Mouse (Mus musculus): ENCODE measurements around the gene Asap2. TPM values are rescaled to one million over a fixed set of nuclear protein-coding genes. Genes with fewer than 3 reads are reported as not detected.

Asap2 gene
- polyA plus RNA-seq, 1 experiment = 0.77 TPM

GRCm38 (mm10) chr12:21274446-21274845, 284.2 kb downstream of the Asap2 start:
- Histone ChIP-seq H3K4me3 (ENCODE audit: control insufficient read depth, low read depth, low read length) (no peak overlapping the region), H3K27me3 (ENCODE audit: control insufficient read depth, insufficient read depth, low read length) (no peaks in the 10 kb centered on the region), H3K27ac (ENCODE audit: control insufficient read depth, insufficient read depth, low read depth, low read length) (no peak overlapping the region), H3K36me3 (ENCODE audit: control insufficient read depth, insufficient read depth, low read length) (peaks cover 2% of the 10 kb centered on the region; the same call in 1 of the 2 replicates), H3K4me1 (ENCODE audit: control insufficient read depth, insufficient read depth, low read length) (no peaks in the 10 kb centered on the region)
- TF ChIP-seq POLR2A (IDR thresholded peaks at IDR 0.05; ENCODE audit: control insufficient read depth, low read depth, low read length) = no peak
- TF ChIP-seq CTCF (IDR thresholded peaks at IDR 0.05; ENCODE audit: control insufficient read depth, insufficient read depth, insufficient replicate concordance, low read depth, low read length) = no peak

GRCm38 (mm10) chr12:21277352-21277864, 287.1 kb downstream of the Asap2 start:
- H3K27ac ChIP-seq (ENCODE audit: control insufficient read depth, insufficient read depth, low read depth, low read length) = no peak overlapping the region
- no peak overlapping the region for H3K4me3 ChIP-seq (ENCODE audit: control insufficient read depth, low read depth, low read length)
- no peak for TF ChIP-seq POLR2A (IDR thresholded peaks at IDR 0.05; ENCODE audit: control insufficient read depth, low read depth, low read length)
- no peak for TF ChIP-seq CTCF (IDR thresholded peaks at IDR 0.05; ENCODE audit: control insufficient read depth, insufficient read depth, insufficient replicate concordance, low read depth, low read length)
- no peaks in the 10 kb centered on the region for H3K4me1 ChIP-seq (ENCODE audit: control insufficient read depth, insufficient read depth, low read length)
- peaks cover 2% of the 10 kb centered on the region; the same call in 1 of the 2 replicates for H3K36me3 ChIP-seq (ENCODE audit: control insufficient read depth, insufficient read depth, low read length)
- H3K27me3 ChIP-seq (ENCODE audit: control insufficient read depth, insufficient read depth, low read length) = no peaks in the 10 kb centered on the region

DNA sequence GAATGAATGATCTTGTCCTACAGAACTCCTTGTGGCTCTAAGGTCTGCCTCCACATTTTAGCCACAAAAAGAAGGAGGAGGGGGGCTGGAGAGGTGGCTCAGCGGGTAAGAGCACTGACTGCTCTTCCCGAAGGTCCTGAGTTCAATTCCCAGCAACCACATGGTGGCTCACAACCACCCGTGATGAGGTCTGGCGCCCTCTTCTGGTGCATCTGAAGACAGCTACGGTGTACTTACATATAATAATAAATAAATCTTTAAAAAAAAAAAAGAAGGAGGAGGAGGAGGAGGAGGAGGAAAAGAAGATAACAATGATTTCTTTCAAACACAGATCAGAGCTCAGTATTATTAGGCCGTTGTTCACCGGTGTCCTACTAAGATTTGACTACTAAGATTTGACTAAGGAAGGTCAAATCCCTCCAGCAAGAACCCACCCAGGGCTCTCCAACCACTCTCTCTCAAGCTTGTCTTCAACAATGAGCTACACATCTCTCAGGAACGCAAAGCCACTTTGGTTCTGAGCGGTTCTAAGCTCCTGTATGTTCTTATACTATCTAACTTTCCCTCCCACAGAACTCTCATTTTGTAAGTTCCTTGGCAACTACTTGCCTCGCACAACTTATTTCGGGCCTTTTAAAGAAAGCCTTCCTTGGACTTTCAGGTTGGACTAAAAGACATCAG, 294.6 kb downstream of the Asap2 start, which contains the start of gene Cpsf3:
Gene Cpsf3 (plus strand): TSS at position 631 of the 681 bp plus-strand sequence.
- Histone ChIP-seq H3K27me3 (ENCODE audit: control insufficient read depth, insufficient read depth, low read length) (no peaks in the 10 kb centered on the region), H3K36me3 (ENCODE audit: control insufficient read depth, insufficient read depth, low read length) (no peaks in the 10 kb centered on the region), H3K4me1 (ENCODE audit: control insufficient read depth, insufficient read depth, low read length) (peaks cover 6% of the 10 kb centered on the region), H3K27ac (ENCODE audit: control insufficient read depth, insufficient read depth, low read depth, low read length) (peak within 1 kb of the TSS; percentile 94), H3K4me3 (ENCODE audit: control insufficient read depth, low read depth, low read length) (peak within 1 kb of the TSS; percentile 99)
- no peak for TF ChIP-seq POLR2A (IDR thresholded peaks at IDR 0.05; ENCODE audit: control insufficient read depth, low read depth, low read length)
- no peak for TF ChIP-seq CTCF (IDR thresholded peaks at IDR 0.05; ENCODE audit: control insufficient read depth, insufficient read depth, insufficient replicate concordance, low read depth, low read length)

- H3K27me3 ChIP-seq (ENCODE audit: control insufficient read depth, insufficient read depth, low read length) = no peaks in the 10 kb centered on the region
- H3K4me3 ChIP-seq (ENCODE audit: control insufficient read depth, low read depth, low read length) = peak overlapping the region; percentile 99
- TF ChIP-seq CTCF (IDR thresholded peaks at IDR 0.05; ENCODE audit: control insufficient read depth, insufficient read depth, insufficient replicate concordance, low read depth, low read length) (no peak), POLR2A (IDR thresholded peaks at IDR 0.05; ENCODE audit: control insufficient read depth, low read depth, low read length) (no peak; the same call in 1 of the 2 replicates)
- peaks cover 6% of the 10 kb centered on the region for H3K4me1 ChIP-seq (ENCODE audit: control insufficient read depth, insufficient read depth, low read length)
- H3K27ac ChIP-seq (ENCODE audit: control insufficient read depth, insufficient read depth, low read depth, low read length) = peak overlapping the region; percentile 94
- no peaks in the 10 kb centered on the region for H3K36me3 ChIP-seq (ENCODE audit: control insufficient read depth, insufficient read depth, low read length)
These were observed 295.4 kb downstream of the Asap2 start for GRCm38 (mm10) chr12:21285508-21286242.

DNA sequence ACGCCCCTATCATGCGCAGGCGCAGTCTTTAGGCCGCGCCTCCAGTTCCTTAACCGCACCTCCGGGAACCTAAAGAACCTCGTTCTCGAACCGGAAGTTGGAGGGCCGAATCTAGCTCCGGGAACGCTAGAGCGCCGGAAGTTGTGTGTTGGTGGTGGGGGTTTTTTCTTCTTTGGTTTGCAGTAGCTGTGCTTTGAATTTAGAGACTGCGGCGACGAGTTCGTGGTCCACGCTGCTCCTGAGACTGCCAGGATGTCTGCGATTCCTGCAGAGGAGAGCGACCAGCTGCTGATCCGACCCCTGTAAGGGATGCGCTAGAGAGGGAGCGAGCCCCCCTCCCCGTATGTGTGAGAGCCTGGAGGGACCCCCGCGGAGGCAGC, 296.0 kb downstream of the Asap2 start, which contains the start of gene Itgb1bp1:
Gene Itgb1bp1 (minus strand): TSS at position 42 of the 380 bp plus-strand sequence.
- peaks cover 6% of the 10 kb centered on the region for H3K4me1 ChIP-seq (ENCODE audit: control insufficient read depth, insufficient read depth, low read length)
- peak within 1 kb of the TSS; percentile 99 for H3K4me3 ChIP-seq (ENCODE audit: control insufficient read depth, low read depth, low read length)
- no peaks in the 10 kb centered on the region for H3K27me3 ChIP-seq (ENCODE audit: control insufficient read depth, insufficient read depth, low read length)
- H3K27ac ChIP-seq (ENCODE audit: control insufficient read depth, insufficient read depth, low read depth, low read length) = peak within 1 kb of the TSS; percentile 94
- TF ChIP-seq POLR2A (IDR thresholded peaks at IDR 0.05; ENCODE audit: control insufficient read depth, low read depth, low read length) (0 out of 2 replicates have a peak, but pooled peaks have one; percentile 56), CTCF (IDR thresholded peaks at IDR 0.05; ENCODE audit: control insufficient read depth, insufficient read depth, insufficient replicate concordance, low read depth, low read length) (no peak)
- no peaks in the 10 kb centered on the region for H3K36me3 ChIP-seq (ENCODE audit: control insufficient read depth, insufficient read depth, low read length)

DNA sequence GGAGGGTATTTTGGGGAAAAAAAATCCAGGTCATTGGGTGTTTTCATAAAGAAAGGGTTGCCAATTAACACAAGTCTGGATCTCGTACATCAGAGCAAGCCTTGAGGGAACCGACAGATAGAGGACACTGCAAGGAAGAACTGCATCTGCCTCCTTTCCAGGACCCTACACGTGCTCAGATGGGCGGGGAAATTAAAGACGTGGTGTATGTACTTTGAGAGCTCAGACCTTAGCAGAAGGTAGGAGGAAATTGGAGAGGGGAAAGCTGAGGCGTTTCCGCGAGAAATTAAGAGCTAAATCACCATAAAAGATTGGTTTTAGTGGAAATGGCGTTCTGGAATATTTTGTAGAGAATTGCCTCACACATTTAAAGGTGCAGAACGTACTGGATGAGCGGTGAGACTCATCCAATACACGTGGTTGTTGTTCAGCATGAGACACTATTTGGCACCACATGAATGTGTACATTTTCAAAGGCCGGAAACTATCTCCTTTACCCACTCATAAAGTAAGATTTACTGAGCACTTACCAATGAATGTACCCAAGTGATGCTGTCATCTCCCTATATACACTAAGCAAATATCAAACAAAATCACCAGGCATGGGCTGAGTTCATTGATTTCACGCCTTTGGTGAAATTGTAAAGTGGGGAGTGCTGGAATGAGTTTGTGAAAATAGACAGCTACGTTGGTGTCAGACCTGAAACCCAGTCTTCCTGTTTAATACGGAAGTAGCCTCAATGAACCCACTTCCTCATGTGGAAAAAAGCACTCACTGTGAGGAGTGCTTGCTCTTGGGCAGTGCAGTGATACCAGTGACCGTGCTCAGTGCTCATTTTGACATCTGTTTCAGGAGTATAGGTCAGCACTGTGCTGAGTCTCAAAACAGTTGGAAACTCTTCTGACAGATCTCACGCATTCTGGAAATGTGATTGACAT, 296.7 kb downstream of the Asap2 start:
- H3K36me3 ChIP-seq (ENCODE audit: control insufficient read depth, insufficient read depth, low read length) = peaks cover 3% of the 10 kb centered on the region
- TF ChIP-seq POLR2A (IDR thresholded peaks at IDR 0.05; ENCODE audit: control insufficient read depth, low read depth, low read length) = no peak
- TF ChIP-seq CTCF (IDR thresholded peaks at IDR 0.05; ENCODE audit: control insufficient read depth, insufficient read depth, insufficient replicate concordance, low read depth, low read length) = no peak
- H3K27me3 ChIP-seq (ENCODE audit: control insufficient read depth, insufficient read depth, low read length) = no peaks in the 10 kb centered on the region
- peak overlapping the region; percentile 99 for H3K4me3 ChIP-seq (ENCODE audit: control insufficient read depth, low read depth, low read length)
- H3K27ac ChIP-seq (ENCODE audit: control insufficient read depth, insufficient read depth, low read depth, low read length) = peak overlapping the region; percentile 91; the same call in 1 of the 2 replicates
- peaks cover 6% of the 10 kb centered on the region for H3K4me1 ChIP-seq (ENCODE audit: control insufficient read depth, insufficient read depth, low read length)
